Mouse (Mus musculus) kidney, adult 18-20 months (tissue): ENCODE data around the gene Gbp3.
"Not testable (repeated sequence)": the region's sequence is repeated elsewhere in the genome, so short reads cannot be mapped to it uniquely, and the experiment has no call there.

Source experiments
- DNase-seq: peaks from one replicate; pipeline ENCODE4 v3.0.0; 2021

Gene Gbp3

GRCm38 (mm10) chr3:142559632-142560228, at the start of gene Gbp3:
Gene Gbp3 (plus strand): TSS chr3:142560026.
- DNase-seq, result peak; percentile 47

- DNase-seq, result no peak
These were observed 31.7 kb upstream of the Gbp3 start for GRCm38 (mm10) chr3:142528116-142528515.

GRCm38 (mm10) chr3:142529597-142529996, 30.2 kb upstream of the Gbp3 start:
- no peak for DNase-seq

- peak; percentile 63 for DNase-seq
These were observed 29.5 kb upstream of the Gbp3 start, which contains the start of gene Gbp7 for GRCm38 (mm10) chr3:142530087-142530953. Gene Gbp7 (plus strand): TSS chr3:142530342.

GRCm38 (mm10) chr3:142531595-142531994, 28.2 kb upstream of the Gbp3 start:
- no peak for DNase-seq

GRCm38 (mm10) chr3:142533185-142533584, 26.6 kb upstream of the Gbp3 start:
- no peak for DNase-seq

- DNase-seq, result no peak
These were observed 24.2 kb upstream of the Gbp3 start for GRCm38 (mm10) chr3:142535667-142536066.

GRCm38 (mm10) chr3:142541391-142541790, 18.4 kb upstream of the Gbp3 start:
- no peak for DNase-seq

GRCm38 (mm10) chr3:142542776-142543175, 17.1 kb upstream of the Gbp3 start:
- not testable (repeated sequence) for DNase-seq

GRCm38 (mm10) chr3:142546690-142547089, 13.1 kb upstream of the Gbp3 start:
- no peak for DNase-seq

GRCm38 (mm10) chr3:142550052-142550676, 9.7 kb upstream of the Gbp3 start:
- no peak for DNase-seq

GRCm38 (mm10) chr3:142554601-142555000, 5.2 kb upstream of the Gbp3 start:
- DNase-seq, result no peak

GRCm38 (mm10) chr3:142555623-142556022, 4.2 kb upstream of the Gbp3 start:
- peak; percentile 52 for DNase-seq

GRCm38 (mm10) chr3:142560296-142560948, 596 bp downstream of the Gbp3 start:
- peak; percentile 90 for DNase-seq

GRCm38 (mm10) chr3:142561045-142561646, 1.3 kb downstream of the Gbp3 start:
- no peak for DNase-seq

- DNase-seq, result no peak
These were observed 1.8 kb downstream of the Gbp3 start for GRCm38 (mm10) chr3:142561666-142562065.

- DNase-seq, result not testable (repeated sequence)
These were observed 7.7 kb downstream of the Gbp3 start for GRCm38 (mm10) chr3:142567490-142567889.

- DNase-seq, result no peak
These were observed 10.9 kb downstream of the Gbp3 start for GRCm38 (mm10) chr3:142570738-142571137.

- no peak for DNase-seq
These were observed 17.3 kb downstream of the Gbp3 start for GRCm38 (mm10) chr3:142577108-142577507.

GRCm38 (mm10) chr3:142578342-142578741, 18.5 kb downstream of the Gbp3 start:
- DNase-seq, result no peak

GRCm38 (mm10) chr3:142583067-142583466, 23.2 kb downstream of the Gbp3 start:
- no peak for DNase-seq

GRCm38 (mm10) chr3:142587386-142587785, 27.6 kb downstream of the Gbp3 start:
- DNase-seq, result no peak

- no peak for DNase-seq
These were observed 29.1 kb downstream of the Gbp3 start for GRCm38 (mm10) chr3:142588888-142589287.
